12 mouse cellular contexts compared by ENCODE assay signal in the genomic region with DNA sequence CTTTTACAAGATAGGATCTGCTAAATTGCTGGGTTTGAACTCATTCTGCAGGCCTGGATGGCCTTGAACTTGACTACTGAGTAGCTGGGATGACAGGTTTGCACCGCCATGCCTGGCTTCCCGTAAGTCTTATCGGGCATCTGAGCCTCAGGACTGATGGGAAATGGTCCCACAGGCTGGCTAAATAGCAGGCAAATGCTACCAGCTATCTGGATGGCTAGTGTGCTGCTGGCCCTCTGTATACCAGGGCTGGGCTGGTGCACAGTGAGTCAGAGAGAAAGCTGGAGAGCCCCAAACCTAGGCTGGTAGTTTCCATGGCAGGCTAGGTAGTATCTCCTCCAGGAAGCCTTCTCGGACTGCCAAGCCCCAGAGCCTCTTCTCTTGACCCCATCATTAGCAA. TPM values are rescaled to one million over a fixed set of nuclear protein-coding genes. Genes with fewer than 3 reads are reported as not detected.
DNase-seq lines count a peak whose midpoint lies in the region; ATAC-seq and TF ChIP-seq lines count a peak whose summit lies in the region.
"Had no signal": no experiment of that assay in that cellular context is flagged by ENCODE, and none has a peak within 500 bp of the region (broad histone marks: within the 10 kb centered on the region; RNA-seq: fewer than 3 reads in every experiment).

No protein-coding gene starts in this region.

- DNase-seq in cerebellum, adult 11-12 months: no peak
- no peak for DNase-seq in left cerebral cortex, adult 11 months (ENCODE audit: low spot score)
- DNase-seq: cerebellum, adult 18-20 months; spleen, adult 18-20 months; thymus, postnatal 4 days had no signal

- H3K36me3 ChIP-seq in intestine, embryonic 15.5 days: peaks cover 11% of the 10 kb centered on the region; the same call in 1 of the 2 replicates
- peaks cover 11% of the 10 kb centered on the region; the same call in 1 of the 2 replicates for H3K36me3 ChIP-seq in intestine, postnatal 0 days (ENCODE audit: control insufficient read depth, insufficient read depth)
- peaks cover 26% of the 10 kb centered on the region for H3K36me3 ChIP-seq in hindbrain, embryonic 13.5 days
- peaks cover 33% of the 10 kb centered on the region for H3K36me3 ChIP-seq in midbrain, embryonic 12.5 days

- no peak for ATAC-seq in intestine, embryonic 15.5 days
- ATAC-seq in intestine, postnatal 0 days: no peak
- ATAC-seq in erythroid progenitor cell, adult 5-6 weeks (replicated peaks; ENCODE audit: low FRiP score, poor library complexity, severe bottlenecking): 0 out of 2 replicates have a peak, but pooled peaks have one; percentile 9
- ATAC-seq in hindbrain, embryonic 13.5 days (ENCODE audit: low FRiP score): no peak
- no peak for ATAC-seq in midbrain, embryonic 12.5 days (ENCODE audit: low FRiP score, low read depth)
- no peak for ATAC-seq in granulocyte monocyte progenitor cell, adult 5-6 weeks (replicated peaks; ENCODE audit: poor library complexity, severe bottlenecking)

- H3K4me2 ChIP-seq in intestine, embryonic 15.5 days (replicated peaks): peak overlapping the region; percentile 22; the same call in 1 of the 2 replicates
- H3K4me2 ChIP-seq in intestine, postnatal 0 days (replicated peaks; ENCODE audit: low read depth): no peak overlapping the region
- H3K4me2 ChIP-seq in hindbrain, embryonic 13.5 days: peak overlapping the region; percentile 100
- H3K4me2 ChIP-seq in midbrain, embryonic 12.5 days (replicated peaks): peak overlapping the region; percentile 98

- no peak overlapping the region for H3K9ac ChIP-seq in intestine, embryonic 15.5 days
- H3K9ac ChIP-seq in intestine, postnatal 0 days (ENCODE audit: low read depth, low read length): no peak overlapping the region
- H3K9ac ChIP-seq in hindbrain, embryonic 13.5 days: peak overlapping the region; percentile 100
- H3K9ac ChIP-seq in midbrain, embryonic 12.5 days (replicated peaks): no peak overlapping the region; the same call in 1 of the 2 replicates

- WGBS in intestine, embryonic 15.5 days: 86% methylated on average over 4 of the region's 4 CpGs
- WGBS in intestine, postnatal 0 days: 73% methylated on average over 4 of the region's 4 CpGs
- 90% methylated on average over 4 of the region's 4 CpGs for WGBS in hindbrain, embryonic 13.5 days
- WGBS in midbrain, embryonic 12.5 days: 94% methylated on average over 4 of the region's 4 CpGs

- no peak overlapping the region for H3K4me3 ChIP-seq in intestine, embryonic 15.5 days (replicated peaks)
- H3K4me3 ChIP-seq in intestine, postnatal 0 days (ENCODE audit: low read depth, low read length): no peak overlapping the region
- peak overlapping the region; percentile 87 for H3K4me3 ChIP-seq in hindbrain, embryonic 13.5 days
- H3K4me3 ChIP-seq in midbrain, embryonic 12.5 days: 0 out of 2 replicates have a peak overlapping the region, but pooled peaks have one; percentile 96
- H3K4me3 ChIP-seq: myocyte had no signal

- no peaks in the 10 kb centered on the region for H3K27me3 ChIP-seq in intestine, embryonic 15.5 days (replicated peaks)
- H3K27me3 ChIP-seq in intestine, postnatal 0 days (replicated peaks; ENCODE audit: control insufficient read depth, insufficient read depth, low read length): no peaks in the 10 kb centered on the region
- H3K27me3 ChIP-seq in hindbrain, embryonic 13.5 days: no peaks in the 10 kb centered on the region
- H3K27me3 ChIP-seq in midbrain, embryonic 12.5 days: peaks cover 7% of the 10 kb centered on the region; the same call in 1 of the 2 replicates

- H3K27ac ChIP-seq in intestine, embryonic 15.5 days: 0 out of 2 replicates have a peak overlapping the region, but pooled peaks have one; percentile 19
- no peak overlapping the region for H3K27ac ChIP-seq in intestine, postnatal 0 days (ENCODE audit: low read depth, low read length)
- peak overlapping the region; percentile 74 for H3K27ac ChIP-seq in hindbrain, embryonic 13.5 days
- H3K27ac ChIP-seq in midbrain, embryonic 12.5 days (replicated peaks): peak overlapping the region; percentile 52

- H3K4me1 ChIP-seq in intestine, embryonic 15.5 days (replicated peaks): peaks cover 63% of the 10 kb centered on the region
- H3K4me1 ChIP-seq in intestine, postnatal 0 days (replicated peaks; ENCODE audit: control insufficient read depth, insufficient read depth, low read length): peaks cover 5% of the 10 kb centered on the region; the same call in 1 of the 2 replicates
- H3K4me1 ChIP-seq in hindbrain, embryonic 13.5 days (replicated peaks): peaks cover 83% of the 10 kb centered on the region
- peaks cover 75% of the 10 kb centered on the region for H3K4me1 ChIP-seq in midbrain, embryonic 12.5 days

- TF ChIP-seq CTCF in intestine, postnatal 0 days (IDR thresholded peaks at IDR 0.05; ENCODE audit: low read depth): no peak

- H3K9me3 ChIP-seq in intestine, embryonic 15.5 days: no peaks in the 10 kb centered on the region
- no peaks in the 10 kb centered on the region for H3K9me3 ChIP-seq in intestine, postnatal 0 days (ENCODE audit: control insufficient read depth)
- no peaks in the 10 kb centered on the region for H3K9me3 ChIP-seq in hindbrain, embryonic 13.5 days
- no peaks in the 10 kb centered on the region for H3K9me3 ChIP-seq in midbrain, embryonic 12.5 days

RNA-seq across cellular contexts. Expression of a gene that starts 3.4 kb away (rescaled TPM):
- 34.5 and 34.7 TPM in 2 replicates for polyA plus RNA-seq in intestine, embryonic 15.5 days (2015; fragmentation: Nextera tagmentation; extraction: Ambion mirVana)
- 21.4 and 23.6 TPM in 2 replicates for polyA plus RNA-seq in intestine, postnatal 0 days (2015; fragmentation: Nextera tagmentation; extraction: Ambion mirVana)
- 21.8 and 26.7 TPM in 2 replicates for total RNA-seq in erythroid progenitor cell, adult 5-6 weeks (2015; ENCODE audit: low replicate concordance)
- total RNA-seq in erythroid progenitor cell, adult 5-6 weeks (2017; ENCODE audit: low replicate concordance): 21.2 and 23.2 TPM in 2 replicates
- polyA plus RNA-seq in hindbrain, embryonic 13.5 days (2015; fragmentation: Nextera tagmentation; extraction: Ambion mirVana): 65.3 and 67.4 TPM in 2 replicates
- 68.8 and 71.0 TPM in 2 replicates for polyA plus RNA-seq in midbrain, embryonic 12.5 days (2016; fragmentation: Nextera tagmentation; extraction: Ambion mirVana)
- total RNA-seq in granulocyte monocyte progenitor cell, adult 5-6 weeks (2014; fragmentation: Nextera tagmentation): 42.0 and 47.9 TPM in 2 replicates
- 8.7 and 9.2 TPM in 2 replicates for total RNA-seq in granulocyte monocyte progenitor cell, adult 5-6 weeks (2017)

RNA-seq across cellular contexts. Expression of a gene that starts 38.3 kb away (rescaled TPM):
- polyA plus RNA-seq in intestine, embryonic 15.5 days (2015; fragmentation: Nextera tagmentation; extraction: Ambion mirVana): 14.8 and 16.0 TPM in 2 replicates
- polyA plus RNA-seq in intestine, postnatal 0 days (2015; fragmentation: Nextera tagmentation; extraction: Ambion mirVana): 7.1 and 7.3 TPM in 2 replicates
- 19.7 and 20.5 TPM in 2 replicates for total RNA-seq in erythroid progenitor cell, adult 5-6 weeks (2015; ENCODE audit: low replicate concordance)
- total RNA-seq in erythroid progenitor cell, adult 5-6 weeks (2017; ENCODE audit: low replicate concordance): 1.9 and 11.4 TPM in 2 replicates
- 22.9 and 27.1 TPM in 2 replicates for polyA plus RNA-seq in hindbrain, embryonic 13.5 days (2015; fragmentation: Nextera tagmentation; extraction: Ambion mirVana)
- polyA plus RNA-seq in midbrain, embryonic 12.5 days (2016; fragmentation: Nextera tagmentation; extraction: Ambion mirVana): 28.5 and 33.9 TPM in 2 replicates
- 8.2 and 9.9 TPM in 2 replicates for total RNA-seq in granulocyte monocyte progenitor cell, adult 5-6 weeks (2014; fragmentation: Nextera tagmentation)
- total RNA-seq in granulocyte monocyte progenitor cell, adult 5-6 weeks (2017): 1.9 and 14.6 TPM in 2 replicates

RNA-seq across cellular contexts. Expression of a gene that starts 56.7 kb away (rescaled TPM):
- polyA plus RNA-seq in intestine, embryonic 15.5 days (2015; fragmentation: Nextera tagmentation; extraction: Ambion mirVana): 18.8 and 19.4 TPM in 2 replicates
- 5.7 and 7.0 TPM in 2 replicates for polyA plus RNA-seq in intestine, postnatal 0 days (2015; fragmentation: Nextera tagmentation; extraction: Ambion mirVana)
- total RNA-seq in erythroid progenitor cell, adult 5-6 weeks (2015; ENCODE audit: low replicate concordance): 1.7 and 2.5 TPM in 2 replicates
- total RNA-seq in erythroid progenitor cell, adult 5-6 weeks (2017; ENCODE audit: low replicate concordance): 3.3 and 6.2 TPM in 2 replicates
- 26.0 and 26.3 TPM in 2 replicates for polyA plus RNA-seq in hindbrain, embryonic 13.5 days (2015; fragmentation: Nextera tagmentation; extraction: Ambion mirVana)
- polyA plus RNA-seq in midbrain, embryonic 12.5 days (2016; fragmentation: Nextera tagmentation; extraction: Ambion mirVana): 26.9 and 29.3 TPM in 2 replicates
- 13.4 and 26.7 TPM in 2 replicates for total RNA-seq in granulocyte monocyte progenitor cell, adult 5-6 weeks (2014; fragmentation: Nextera tagmentation)
- total RNA-seq in granulocyte monocyte progenitor cell, adult 5-6 weeks (2017): 5.3 and 10.0 TPM in 2 replicates

RNA-seq across cellular contexts. Expression of a gene that starts 59.4 kb away (rescaled TPM):
- 18.9 and 20.3 TPM in 2 replicates for polyA plus RNA-seq in intestine, embryonic 15.5 days (2015; fragmentation: Nextera tagmentation; extraction: Ambion mirVana)
- polyA plus RNA-seq in intestine, postnatal 0 days (2015; fragmentation: Nextera tagmentation; extraction: Ambion mirVana): 7.5 and 8.0 TPM in 2 replicates
- total RNA-seq in erythroid progenitor cell, adult 5-6 weeks (2015; ENCODE audit: low replicate concordance): 0.84 and 2.2 TPM in 2 replicates
- 1.9 and 2.0 TPM in 2 replicates for total RNA-seq in erythroid progenitor cell, adult 5-6 weeks (2017; ENCODE audit: low replicate concordance)
- polyA plus RNA-seq in hindbrain, embryonic 13.5 days (2015; fragmentation: Nextera tagmentation; extraction: Ambion mirVana): 22.9 and 23.7 TPM in 2 replicates
- 22.2 TPM in 2 replicates for polyA plus RNA-seq in midbrain, embryonic 12.5 days (2016; fragmentation: Nextera tagmentation; extraction: Ambion mirVana)
- total RNA-seq in granulocyte monocyte progenitor cell, adult 5-6 weeks (2014; fragmentation: Nextera tagmentation): 10.2 and 14.3 TPM in 2 replicates
- total RNA-seq in granulocyte monocyte progenitor cell, adult 5-6 weeks (2017): 7.3 and 8.2 TPM in 2 replicates

Comparison
In these comparisons a context has a peak if more than half of its experiments do, and no peak if none do; other contexts are left out.
1. H3K4me3 ChIP-seq: peak in hindbrain, embryonic 13.5 days (single experiment) and midbrain, embryonic 12.5 days (single experiment); none in intestine, embryonic 15.5 days (single experiment) and intestine, postnatal 0 days (single experiment).